In the genomic region with DNA sequence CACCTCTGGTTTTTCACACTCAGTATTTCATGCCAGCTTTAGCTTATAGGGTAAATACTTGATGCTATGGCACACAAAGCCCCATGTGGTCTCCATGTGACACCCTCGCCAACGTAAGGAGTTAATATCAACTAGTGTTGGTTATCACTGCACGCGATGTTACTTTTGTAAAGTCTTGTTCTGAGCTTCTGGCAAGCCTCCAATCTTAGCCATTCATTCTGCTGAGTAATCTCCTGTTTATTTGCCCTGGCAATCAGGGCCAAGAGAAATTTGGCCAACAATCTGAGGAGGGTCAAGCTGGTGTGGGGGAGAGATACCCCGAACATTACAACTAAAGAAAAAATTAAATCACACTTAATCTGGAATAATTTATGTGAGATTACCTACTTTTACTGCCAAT, we compare ENCODE assay signal across 17 mouse cellular contexts.
DNase-seq lines count a peak whose midpoint lies in the region; ATAC-seq lines count a peak whose summit lies in the region.
"Had no signal": no experiment of that assay in that cellular context is flagged by ENCODE, and none has a peak within 500 bp of the region (broad histone marks: within the 10 kb centered on the region; RNA-seq: fewer than 3 reads in every experiment).

No protein-coding gene starts in this region.

- no peaks in the 10 kb centered on the region for H3K4me1 ChIP-seq in kidney, embryonic 16.5 days (ENCODE audit: insufficient read depth, low read length)
- peaks cover 5% of the 10 kb centered on the region; the same call in 1 of the 2 replicates for H3K4me1 ChIP-seq in stomach, embryonic 16.5 days (ENCODE audit: control insufficient read depth, insufficient read depth, low read length)
- H3K4me1 ChIP-seq: hindbrain, embryonic 13.5 days; neural tube, embryonic 13.5 days had no signal

- H3K4me2 ChIP-seq in kidney, embryonic 16.5 days (replicated peaks; ENCODE audit: low read depth, low read length), result no peak overlapping the region
- H3K4me2 ChIP-seq in stomach, embryonic 16.5 days (ENCODE audit: low read depth, low read length), result no peak overlapping the region
- H3K4me2 ChIP-seq: embryonic facial prominence, embryonic 13.5 days; hindbrain, embryonic 13.5 days; neural tube, embryonic 13.5 days; stomach, embryonic 15.5 days had no signal

- no peak for ATAC-seq in kidney, embryonic 16.5 days (ENCODE audit: low FRiP score, low TSS enrichment)
- ATAC-seq in stomach, embryonic 16.5 days (ENCODE audit: insufficient read depth, low FRiP score), result peak; percentile 13; the same call in 1 of the 2 replicates

- no peak overlapping the region for H3K9ac ChIP-seq in kidney, embryonic 16.5 days (replicated peaks; ENCODE audit: low read length)
- H3K9ac ChIP-seq in stomach, embryonic 16.5 days (ENCODE audit: low read length), result no peak overlapping the region
- H3K9ac ChIP-seq: embryonic facial prominence, embryonic 13.5 days; hindbrain, embryonic 13.5 days; neural tube, embryonic 13.5 days; stomach, embryonic 15.5 days had no signal

- WGBS in kidney, embryonic 16.5 days, result 65% methylated on average over 5 of the region's 5 CpGs
- 50% methylated on average over 5 of the region's 5 CpGs for WGBS in stomach, embryonic 16.5 days

- H3K27me3 ChIP-seq in kidney, embryonic 16.5 days (ENCODE audit: insufficient read depth, low read length), result no peaks in the 10 kb centered on the region
- no peaks in the 10 kb centered on the region for H3K27me3 ChIP-seq in stomach, embryonic 16.5 days (ENCODE audit: control insufficient read depth, insufficient read depth, low read length)
- H3K27me3 ChIP-seq: embryonic facial prominence, embryonic 13.5 days; hindbrain, embryonic 13.5 days; neural tube, embryonic 13.5 days; stomach, embryonic 15.5 days had no signal

- no peak overlapping the region for H3K27ac ChIP-seq in kidney, embryonic 16.5 days (ENCODE audit: low read length)
- H3K27ac ChIP-seq in stomach, embryonic 16.5 days (ENCODE audit: low read length), result no peak overlapping the region
- H3K27ac ChIP-seq: heart, adult 2 months; hindbrain, embryonic 13.5 days; kidney, postnatal 0 days; neural tube, embryonic 13.5 days had no signal

- DNase-seq in adrenal gland, adult 2 months, result peak; percentile 44
- DNase-seq in adrenal gland, postnatal 25 days, result no peak
- DNase-seq in kidney, adult 18-20 months, result peak; percentile 19
- DNase-seq in urinary bladder, postnatal 14 days (ENCODE audit: low spot score), result peak; percentile 35
- DNase-seq in urinary bladder, postnatal 36 days (ENCODE audit: low spot score in 2 of 2), result no peak
- no peak for DNase-seq in layer of hippocampus, postnatal 25 days (ENCODE audit: extremely low spot score in 1 of 2, low spot score in 1 of 2)
- DNase-seq: cerebellum, adult 11 months; heart, adult 2 months; liver; thymus, postnatal 36 days had no signal

- no peaks in the 10 kb centered on the region for H3K9me3 ChIP-seq in kidney, embryonic 16.5 days (ENCODE audit: low read length)
- H3K9me3 ChIP-seq in stomach, embryonic 16.5 days (replicated peaks; ENCODE audit: control insufficient read depth, low read length), result no peaks in the 10 kb centered on the region
- H3K9me3 ChIP-seq: embryonic facial prominence, embryonic 13.5 days; hindbrain, embryonic 13.5 days; neural tube, embryonic 13.5 days; stomach, embryonic 15.5 days had no signal

- no peaks in the 10 kb centered on the region for H3K36me3 ChIP-seq in kidney, embryonic 16.5 days (ENCODE audit: insufficient read depth, low read length)
- no peaks in the 10 kb centered on the region for H3K36me3 ChIP-seq in stomach, embryonic 16.5 days (ENCODE audit: control insufficient read depth, insufficient read depth, low read length)
- H3K36me3 ChIP-seq: embryonic facial prominence, embryonic 13.5 days; hindbrain, embryonic 13.5 days; neural tube, embryonic 13.5 days; stomach, embryonic 15.5 days had no signal

- H3K4me3 ChIP-seq in kidney, embryonic 16.5 days (ENCODE audit: low read length), result no peak overlapping the region
- no peak overlapping the region for H3K4me3 ChIP-seq in stomach, embryonic 16.5 days (replicated peaks; ENCODE audit: low read length)
- H3K4me3 ChIP-seq: embryonic facial prominence, embryonic 13.5 days; heart, adult 2 months; hindbrain, embryonic 13.5 days; neural tube, embryonic 13.5 days; stomach, embryonic 15.5 days had no signal

Comparison
In these comparisons a context has a peak if more than half of its experiments do, and no peak if none do; other contexts are left out.
1. DNase-seq: peak in adrenal gland, adult 2 months (single experiment), kidney, adult 18-20 months (single experiment) and urinary bladder, postnatal 14 days (single experiment); none in adrenal gland, postnatal 25 days (single experiment), urinary bladder, postnatal 36 days (0 of 2) and layer of hippocampus, postnatal 25 days (0 of 2).